Mouse (Mus musculus): ENCODE data around the gene Psmb3.

Psmb3 gene

GRCm38 (mm10) chr11:97758125-97758524 lies 54.9 kb downstream of the Psmb3 start:
- no peak for DNase-seq (ENCODE audit: low spot score)

DNA sequence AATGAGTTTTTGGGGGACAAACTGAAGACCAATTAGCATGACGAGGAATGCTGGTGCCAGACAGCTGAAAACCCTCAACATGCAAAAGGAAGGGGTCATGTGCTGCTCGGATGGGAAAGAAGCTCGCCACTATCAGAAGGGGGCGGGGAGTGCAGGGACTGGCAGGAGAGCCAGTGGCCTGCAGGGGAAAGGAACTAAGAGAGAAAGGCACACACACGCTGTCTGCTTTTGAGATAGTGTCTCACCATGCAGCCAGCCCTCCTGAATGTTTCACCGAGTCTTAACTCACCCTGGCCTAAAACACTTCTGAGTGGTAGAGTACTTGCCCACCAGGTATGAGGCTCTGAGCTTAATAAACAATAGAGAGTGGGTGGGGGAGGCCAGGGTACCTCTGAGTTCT lies 55.7 kb downstream of the Psmb3 start:
- no peak for DNase-seq (ENCODE audit: low spot score)

DNA sequence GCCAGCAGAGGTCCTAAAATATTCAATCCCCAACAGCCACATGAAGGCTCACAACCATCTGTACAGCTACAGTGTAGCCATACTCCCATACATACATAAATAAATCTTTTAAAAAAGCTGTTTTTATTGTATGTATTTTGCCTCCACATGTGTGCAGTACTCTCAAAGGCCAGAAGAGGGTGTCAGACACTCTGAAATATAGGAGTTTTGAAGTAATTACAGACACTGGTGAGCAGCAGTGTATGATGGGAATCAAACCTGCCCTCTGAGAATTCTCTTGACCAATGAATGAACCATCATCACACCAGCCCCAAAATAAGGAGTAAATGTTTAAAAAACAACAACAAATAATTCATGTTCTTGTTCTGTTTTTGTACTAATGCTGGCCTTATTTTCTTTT lies 58.4 kb downstream of the Psmb3 start:
- no peak for DNase-seq (ENCODE audit: low spot score)
